Mouse (Mus musculus) adrenal gland, adult (tissue): ENCODE measurements around the gene Prnp.
A peak's percentile ranks its signal among the peaks of the same experiment; 100 is the strongest.

Source experiments
- DNase-seq, 2 experiments: peaks; one replicate each; pipeline ENCODE4 v3.0.0; 2022 to 2023; ENCODE audit warnings: low spot score in 1 of 2; ENCODE audit not compliant: inconsistent age in 2 of 2

Gene Prnp

DNA sequence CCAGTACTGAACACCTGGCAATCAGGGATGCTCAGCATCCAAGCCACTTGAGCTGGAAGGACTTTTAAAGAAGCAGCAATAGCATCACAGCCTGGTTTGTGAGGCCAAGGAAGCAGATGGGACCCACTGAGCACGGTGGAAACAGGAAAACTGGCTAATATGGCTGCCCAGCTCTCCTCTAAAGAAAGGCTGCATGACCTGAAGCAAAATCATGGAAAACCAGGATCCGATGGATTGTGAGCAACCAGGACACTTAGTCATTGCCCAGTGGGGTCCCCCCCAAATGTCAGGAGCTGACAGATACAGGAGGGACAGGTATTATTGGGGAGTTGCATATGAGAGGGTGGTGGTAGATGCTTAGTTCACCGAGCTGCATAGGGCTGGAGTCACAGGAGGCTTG, 38.4 kb downstream of the Prnp start:
- DNase-seq = no peak

DNA sequence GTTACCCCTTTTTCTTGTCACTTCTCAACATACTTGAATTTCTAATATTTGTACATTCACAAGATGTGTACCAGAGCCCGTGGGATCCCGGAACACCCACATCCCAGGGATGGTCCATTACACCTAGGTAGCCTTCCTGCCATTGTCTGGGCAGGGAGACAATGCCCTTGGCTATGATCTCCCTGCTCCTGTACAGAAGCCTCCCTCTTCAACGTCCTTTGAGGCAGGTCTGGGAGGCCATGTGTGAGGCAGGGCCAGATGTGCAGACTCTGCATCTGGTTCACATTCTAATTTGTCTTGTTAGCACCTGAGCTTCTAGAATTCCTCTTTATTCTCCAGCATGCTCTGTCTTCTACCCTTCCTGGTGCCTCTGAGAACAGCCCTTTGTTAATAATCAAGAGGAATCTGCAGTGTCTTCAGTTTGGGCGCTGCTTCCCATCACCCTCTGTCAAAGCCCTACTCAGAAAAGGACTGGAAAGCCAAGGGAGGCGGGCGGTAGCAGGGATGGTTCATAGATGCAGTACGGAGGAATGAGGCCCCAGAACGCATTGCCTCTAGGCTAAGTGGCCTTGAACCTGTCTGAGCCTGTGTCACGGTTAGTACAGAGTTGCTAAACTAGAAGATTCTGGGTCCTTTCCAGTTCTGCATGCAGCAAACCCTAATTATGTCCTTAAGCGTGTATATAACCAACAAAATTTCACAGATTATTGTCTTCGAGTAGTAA, 39.4 kb downstream of the Prnp start:
- DNase-seq = peak in 1 of 2 experiments; percentile 29

DNA sequence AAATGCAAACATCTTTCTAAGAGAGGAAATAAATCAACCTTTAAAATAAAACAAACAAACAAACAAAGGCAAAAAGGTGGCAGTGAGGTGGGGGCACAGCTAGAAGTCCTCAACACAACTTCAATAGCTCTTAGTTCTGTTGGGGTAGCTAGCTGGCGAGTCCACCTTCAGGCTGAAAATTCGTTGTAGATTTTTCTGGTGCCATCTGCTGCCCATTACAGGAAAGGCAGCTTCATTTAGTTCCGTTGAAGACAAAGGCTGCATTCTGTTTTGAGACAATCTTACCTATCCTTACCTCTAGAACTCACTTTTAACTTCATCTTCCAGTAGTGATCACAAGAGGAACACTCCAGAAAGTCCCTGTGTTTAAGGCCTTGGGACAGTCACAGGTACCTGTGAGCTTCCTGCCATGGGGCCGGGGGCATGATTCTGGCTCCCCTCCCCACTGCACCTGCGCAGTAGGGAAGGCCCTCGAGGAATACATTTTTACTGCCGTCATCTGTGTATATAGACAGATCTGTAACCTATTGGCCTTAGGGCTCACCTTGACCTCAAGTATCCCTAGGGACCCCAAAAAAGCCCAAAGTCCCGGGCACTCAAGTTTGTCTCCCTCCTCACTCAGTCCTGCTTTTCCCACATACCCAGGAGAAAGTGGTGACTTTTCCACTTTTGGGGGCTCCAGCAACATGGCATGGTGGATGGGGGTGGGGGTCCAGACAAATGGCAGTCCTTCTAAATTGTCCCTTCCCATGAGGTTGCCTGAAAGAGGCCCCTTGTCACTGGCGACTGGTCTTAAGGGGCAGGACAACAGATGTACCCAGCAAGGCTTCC, 40.3 kb downstream of the Prnp start:
- DNase-seq = peak; percentile 54 to 83

GRCm38 (mm10) chr2:131950598-131951095, 40.9 kb downstream of the Prnp start, which contains the start of gene Prnd:
Gene Prnd, plus strand, starts transcription at chr2:131950861.
- DNase-seq = no peak

DNA sequence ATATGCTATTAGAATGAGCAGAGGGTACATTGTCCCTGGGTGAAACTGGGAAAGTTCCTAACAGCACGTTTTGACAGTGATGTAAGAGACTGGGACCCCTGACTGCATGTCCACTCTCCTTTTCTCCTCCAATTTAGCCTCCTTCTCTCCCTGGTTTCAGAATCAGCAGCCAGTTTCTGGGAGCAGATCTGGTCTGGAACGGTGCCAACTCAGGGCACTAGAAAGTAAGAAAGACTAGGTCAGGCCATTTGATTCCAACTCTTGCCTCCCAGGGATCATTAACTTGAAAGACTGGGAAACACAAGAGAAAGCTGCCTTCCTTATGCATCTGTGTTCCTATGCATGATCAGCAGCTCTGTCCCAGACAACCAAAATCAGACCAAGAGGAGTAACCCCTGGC, 42.7 kb downstream of the Prnp start:
- peak; percentile 29 to 60 for DNase-seq

DNA sequence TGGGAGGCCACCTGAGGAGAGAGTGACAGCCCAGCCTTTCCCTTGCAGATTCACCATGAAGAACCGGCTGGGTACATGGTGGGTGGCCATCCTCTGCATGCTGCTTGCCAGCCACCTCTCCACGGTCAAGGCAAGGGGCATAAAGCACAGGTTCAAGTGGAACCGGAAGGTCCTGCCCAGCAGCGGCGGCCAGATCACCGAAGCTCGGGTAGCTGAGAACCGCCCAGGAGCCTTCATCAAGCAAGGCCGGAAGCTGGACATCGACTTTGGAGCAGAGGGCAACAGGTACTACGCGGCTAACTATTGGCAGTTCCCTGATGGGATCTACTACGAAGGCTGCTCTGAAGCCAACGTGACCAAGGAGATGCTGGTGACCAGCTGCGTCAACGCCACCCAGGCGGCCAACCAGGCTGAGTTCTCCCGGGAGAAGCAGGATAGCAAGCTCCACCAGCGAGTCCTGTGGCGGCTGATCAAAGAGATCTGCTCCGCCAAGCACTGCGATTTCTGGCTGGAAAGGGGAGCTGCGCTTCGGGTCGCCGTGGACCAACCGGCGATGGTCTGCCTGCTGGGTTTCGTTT, 43.3 kb downstream of the Prnp start:
- DNase-seq = peak; percentile 61 to 77

- DNase-seq = no peak
These were observed 44.0 kb downstream of the Prnp start for GRCm38 (mm10) chr2:131953711-131954110.

- DNase-seq = peak; percentile 82 to 83
These were observed 45.1 kb downstream of the Prnp start for GRCm38 (mm10) chr2:131954835-131955234.

- peak; percentile 67 to 80 for DNase-seq
These were observed 45.5 kb downstream of the Prnp start for GRCm38 (mm10) chr2:131955264-131955663.

DNA sequence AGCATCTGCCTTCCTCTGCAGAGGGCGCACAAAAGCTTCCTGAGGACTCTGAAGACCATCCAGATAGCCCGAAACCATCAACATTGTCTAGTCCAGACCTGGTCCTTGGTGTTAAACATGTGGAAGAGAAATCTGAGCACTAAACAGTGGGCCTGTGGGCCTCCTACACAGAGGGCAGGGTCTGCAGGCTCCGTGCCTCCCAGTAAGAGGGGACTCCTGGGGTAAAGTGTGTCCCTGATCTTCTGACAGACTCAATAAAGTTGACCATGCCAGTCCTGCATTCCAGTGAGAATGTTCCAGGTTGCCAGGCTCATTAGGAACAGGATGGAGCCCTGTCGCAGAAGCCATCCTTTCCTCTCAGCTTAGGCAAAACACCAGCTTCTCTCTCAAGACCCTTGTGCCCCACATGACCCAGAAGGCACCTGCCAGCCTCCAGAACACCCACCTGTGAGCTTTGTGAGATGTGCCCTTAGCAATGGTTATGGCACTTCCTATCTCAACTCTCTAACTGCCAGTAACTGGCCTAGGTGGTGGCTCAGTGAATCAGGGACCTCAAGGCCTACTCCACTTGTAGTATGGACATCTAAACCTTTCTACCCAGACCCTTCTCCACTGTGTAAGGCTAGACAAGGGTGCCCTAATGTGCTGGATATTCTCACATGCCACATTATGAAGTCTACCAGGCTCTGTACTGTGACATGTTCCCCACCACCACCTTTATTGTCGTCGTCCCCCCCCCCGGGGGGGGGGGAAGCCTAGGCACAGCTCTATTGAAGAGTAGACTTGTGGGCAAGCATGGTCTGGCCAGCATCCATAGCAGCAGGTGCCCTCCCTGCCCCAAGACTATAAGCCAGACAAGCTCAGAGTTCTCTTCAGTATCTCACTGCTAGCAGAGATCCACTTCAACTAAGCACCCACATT, 46.9 kb downstream of the Prnp start:
- no peak for DNase-seq

DNA sequence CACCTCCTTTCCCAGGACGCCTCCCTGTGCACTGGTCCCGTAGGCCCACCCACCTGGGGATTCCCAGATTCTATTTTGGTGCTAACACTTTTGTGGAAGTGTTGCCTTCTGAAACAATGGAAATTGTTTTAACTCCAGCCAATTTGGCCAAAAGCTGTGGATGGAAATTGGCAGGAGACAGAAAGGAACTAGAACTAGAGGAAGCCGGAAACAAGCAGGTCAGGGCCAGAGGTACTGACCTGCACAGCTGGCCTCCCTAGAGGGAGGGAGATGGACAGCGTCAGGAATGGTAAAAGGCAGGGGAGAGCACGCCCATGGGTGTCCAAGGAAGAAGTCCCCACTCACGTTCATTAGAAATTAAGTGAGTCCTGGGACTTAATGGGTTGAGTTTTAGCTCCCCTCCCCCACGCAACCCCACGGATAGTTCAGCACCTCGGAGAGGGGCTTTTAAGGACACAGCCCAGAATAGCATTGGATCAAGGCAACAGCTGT, 48.0 kb downstream of the Prnp start:
- peak in 1 of 2 experiments; percentile 19 for DNase-seq

- no peak for DNase-seq
These were observed 51.9 kb downstream of the Prnp start for GRCm38 (mm10) chr2:131961671-131962070.

DNA sequence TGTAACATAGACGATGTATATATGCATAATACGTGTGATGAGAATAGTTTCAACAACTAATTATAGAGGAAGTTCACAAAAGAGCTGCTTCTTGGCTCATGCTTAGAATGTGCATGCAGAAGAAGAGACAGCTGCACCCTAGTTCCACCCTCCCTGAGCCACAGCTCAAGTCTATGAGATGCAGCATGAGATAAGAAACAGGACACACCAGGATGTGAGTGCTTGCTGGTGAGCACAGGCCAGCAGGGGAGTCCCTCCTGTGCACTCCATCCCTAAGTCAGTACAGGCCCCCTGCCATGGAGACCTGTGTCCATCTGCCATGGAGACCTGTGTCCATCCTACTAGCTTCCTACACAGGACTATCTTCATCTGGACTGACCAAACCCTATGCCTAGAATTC, 60.9 kb downstream of the Prnp start:
- no peak for DNase-seq

DNA sequence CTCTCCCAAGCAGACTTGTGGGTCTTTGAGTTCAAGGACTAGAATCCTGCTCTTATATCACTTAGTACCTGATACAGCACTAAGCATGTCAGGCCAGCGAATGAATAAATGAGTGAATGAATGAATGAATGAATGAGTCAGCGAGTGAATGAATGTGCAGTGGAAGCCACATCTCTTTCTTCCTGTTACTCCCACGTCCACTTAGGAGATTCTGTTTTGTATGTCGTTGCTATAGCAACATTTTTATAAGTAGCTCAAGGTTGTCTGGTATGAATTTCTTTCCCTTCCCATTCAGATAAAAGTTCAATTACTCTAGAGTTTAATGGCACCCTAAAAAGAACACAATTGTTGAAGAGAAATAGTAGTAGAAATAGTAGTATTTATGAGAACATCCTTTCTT, 61.4 kb downstream of the Prnp start:
- no peak for DNase-seq

GRCm38 (mm10) chr2:131976663-131977062, 66.9 kb downstream of the Prnp start:
- no peak for DNase-seq

GRCm38 (mm10) chr2:131980866-131981265, 71.1 kb downstream of the Prnp start:
- peak in 1 of 2 experiments; percentile 33 for DNase-seq

GRCm38 (mm10) chr2:131982546-131983196, 72.9 kb downstream of the Prnp start:
- DNase-seq = peak; percentile 64 to 81

GRCm38 (mm10) chr2:131987950-131988349, 78.2 kb downstream of the Prnp start:
- no peak for DNase-seq
